Mouse (Mus musculus) midbrain, embryonic 15.5 days (tissue): Measurements from ENCODE around the gene Gm525. TPM values are rescaled to one million over a fixed set of nuclear protein-coding genes. Genes with fewer than 3 reads are reported as not detected.

Experiments
- ATAC-seq: fragments of 200-750 bp; cut with Nextera tagmentation; replicated peaks from 2 replicates; pipeline ENCODE4 v1.8.0; 2017; ENCODE audit warnings: moderate TSS enrichment
- H3K27ac ChIP-seq: fragments of 300-500 bp; sonication (generic); 2 replicates; pipeline ENCODE4 v1.5.1; 2015; ENCODE audit warnings: mild to moderate bottlenecking, inconsistent platforms
- H3K27me3 ChIP-seq: fragments of 300-500 bp; sonication (generic); replicated peaks from 2 replicates; pipeline ENCODE4 v1.6.1; 2015; ENCODE audit warnings: inconsistent platforms
- H3K36me3 ChIP-seq: fragments of 300-500 bp; sonication (generic); replicated peaks from 2 replicates; pipeline ENCODE4 v1.6.1; 2015; ENCODE audit warnings: inconsistent platforms
- H3K4me1 ChIP-seq: fragments of 300-500 bp; sonication (generic); 2 replicates; pipeline ENCODE4 v1.6.1; 2015; ENCODE audit warnings: inconsistent platforms
- H3K4me2 ChIP-seq: fragments of 300-500 bp; sonication (generic); 2 replicates; pipeline ENCODE4 v1.6.1; 2015; ENCODE audit warnings: inconsistent platforms, mild to moderate bottlenecking, moderate library complexity
- H3K4me3 ChIP-seq: fragments of 300-500 bp; sonication (generic); 2 replicates; pipeline ENCODE4 v1.5.1; 2015; ENCODE audit warnings: mild to moderate bottlenecking, inconsistent platforms
- H3K9ac ChIP-seq: fragments of 300-500 bp; sonication (generic); 2 replicates; pipeline ENCODE4 v1.6.1; 2015; ENCODE audit warnings: mild to moderate bottlenecking, inconsistent platforms
- H3K9me3 ChIP-seq: fragments of 300-500 bp; sonication (generic); 2 replicates; pipeline ENCODE4 v1.6.1; 2016; ENCODE audit warnings: inconsistent platforms
- WGBS: fragments of 180-500 bp; shearing (Covaris S2); methylation state at CpG from one replicate; pipeline ENCODE4 v1.1.7; 2015; ENCODE audit warnings: mixed read lengths; 5-methylcytosine and 5-hydroxymethylcytosine counted together
- polyA plus RNA-seq: library from polyadenylated mRNA; unstranded; fragments of >200 nt; fragmentation: Nextera tagmentation; extraction: Ambion mirVana; gene quantifications from 2 replicates; pipeline ENCODE4 v1.2.1, GENCODE M21; 2015

Gene Gm525
- polyA plus RNA-seq, 1 experiment from 2014 or later: not detected

DNA sequence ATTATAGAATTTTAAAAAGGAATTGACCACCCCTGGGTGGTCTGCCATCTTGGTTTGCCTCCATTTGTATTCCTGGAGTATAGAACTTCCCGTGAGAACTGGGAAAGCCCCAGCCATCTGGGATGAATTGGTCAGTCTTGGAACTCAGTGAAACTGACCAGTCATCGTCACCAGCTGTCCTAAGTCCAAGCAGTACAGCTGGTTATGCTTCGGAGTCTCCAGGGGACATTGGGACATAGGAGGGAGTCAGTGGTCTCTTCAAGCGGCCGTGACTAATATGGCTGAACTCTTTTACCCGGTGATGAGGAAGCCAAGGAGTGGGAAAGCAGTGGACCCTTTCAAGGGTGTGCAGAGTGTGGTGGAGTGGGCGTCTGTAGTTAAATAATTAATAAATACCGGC is 31.6 kb downstream of the Gm525 start:
- 93% methylated on average over 8 of the region's 8 CpGs for WGBS
- Histone ChIP-seq H3K27me3 (no peaks in the 10 kb centered on the region), H3K27ac (no peak overlapping the region), H3K36me3 (no peaks in the 10 kb centered on the region), H3K4me2 (no peak overlapping the region), H3K9ac (no peak overlapping the region), H3K4me1 (no peaks in the 10 kb centered on the region), H3K4me3 (no peak overlapping the region), H3K9me3 (no peaks in the 10 kb centered on the region)
- no peak for ATAC-seq

GRCm38 (mm10) chr11:89105823-89106222 is 32.2 kb downstream of the Gm525 start:
- no peaks in the 10 kb centered on the region for H3K4me1 ChIP-seq
- H3K9ac ChIP-seq: no peak overlapping the region
- ATAC-seq: no peak
- H3K27ac ChIP-seq: no peak overlapping the region
- 83% methylated on average over 11 of the region's 11 CpGs for WGBS
- no peaks in the 10 kb centered on the region for H3K36me3 ChIP-seq
- no peaks in the 10 kb centered on the region for H3K9me3 ChIP-seq
- H3K4me2 ChIP-seq: no peak overlapping the region
- no peak overlapping the region for H3K4me3 ChIP-seq
- H3K27me3 ChIP-seq: no peaks in the 10 kb centered on the region

DNA sequence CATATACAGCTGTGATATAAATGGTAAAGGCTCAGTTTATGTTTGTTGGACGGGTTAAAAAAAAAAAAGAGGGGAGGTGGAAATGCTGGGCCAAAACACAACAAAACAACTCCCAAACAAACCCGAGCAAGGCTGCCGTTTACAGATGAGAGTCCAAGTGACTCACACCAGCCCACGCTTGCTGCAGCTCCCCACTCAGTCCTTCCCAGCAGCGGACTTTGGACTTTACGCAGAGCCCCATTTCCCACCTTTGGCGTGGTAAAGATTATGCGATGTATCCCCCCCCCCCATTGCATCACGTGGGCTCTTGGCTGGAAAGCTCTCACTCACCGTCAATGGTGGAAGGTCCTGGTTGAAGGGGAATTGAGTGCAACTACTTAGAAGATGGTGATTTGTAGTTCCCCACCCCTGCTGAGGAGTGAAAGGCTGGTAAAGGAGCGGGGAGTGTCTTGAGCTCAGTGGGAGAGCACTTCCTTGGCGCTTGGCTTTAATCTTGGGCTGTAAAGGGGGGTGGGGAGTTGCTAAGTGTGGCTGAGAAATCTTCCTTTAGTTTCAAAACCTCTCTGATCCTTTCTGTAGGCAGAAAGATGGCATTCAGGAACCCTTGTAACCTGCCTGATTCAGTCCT is 33.7 kb downstream of the Gm525 start:
- Histone ChIP-seq H3K9me3 (no peaks in the 10 kb centered on the region), H3K9ac (no peak overlapping the region), H3K27me3 (no peaks in the 10 kb centered on the region), H3K4me3 (no peak overlapping the region), H3K4me1 (no peaks in the 10 kb centered on the region), H3K36me3 (no peaks in the 10 kb centered on the region), H3K27ac (no peak overlapping the region), H3K4me2 (no peak overlapping the region)
- ATAC-seq: no peak
- 33% methylated on average over 12 of the region's 12 CpGs for WGBS

DNA sequence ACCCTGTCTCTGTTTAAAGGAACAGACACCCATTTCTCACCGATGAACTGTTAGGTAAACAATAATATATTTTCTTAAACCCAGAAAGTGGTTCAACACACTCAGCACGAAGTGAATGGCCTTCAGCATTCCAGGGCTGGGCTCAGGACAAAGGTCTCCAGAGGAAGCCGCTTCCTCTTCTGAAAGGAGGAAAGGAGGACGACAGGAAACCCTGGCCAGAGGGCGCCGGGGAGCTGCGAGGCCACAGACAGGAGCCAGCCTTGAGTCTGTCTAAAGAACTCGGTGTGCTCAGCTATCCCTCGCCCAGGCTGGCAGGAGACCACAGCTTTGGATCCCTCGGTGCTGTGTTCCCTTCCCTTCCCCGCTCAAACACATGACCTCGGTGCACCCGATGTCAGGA is 50.8 kb downstream of the Gm525 start:
- H3K9me3 ChIP-seq: no peaks in the 10 kb centered on the region
- WGBS: 26% methylated on average over 13 of the region's 13 CpGs
- H3K27ac ChIP-seq: no peak overlapping the region
- no peak overlapping the region for H3K4me3 ChIP-seq
- no peaks in the 10 kb centered on the region for H3K27me3 ChIP-seq
- H3K4me2 ChIP-seq: no peak overlapping the region
- no peaks in the 10 kb centered on the region for H3K36me3 ChIP-seq
- no peak overlapping the region for H3K9ac ChIP-seq
- ATAC-seq: no peak
- no peaks in the 10 kb centered on the region for H3K4me1 ChIP-seq

GRCm38 (mm10) chr11:89130856-89131255 is 57.2 kb downstream of the Gm525 start:
- ATAC-seq: no peak
- Histone ChIP-seq H3K36me3 (no peaks in the 10 kb centered on the region), H3K4me3 (no peak overlapping the region), H3K4me1 (no peaks in the 10 kb centered on the region), H3K27me3 (no peaks in the 10 kb centered on the region), H3K27ac (no peak overlapping the region), H3K9ac (no peak overlapping the region), H3K9me3 (no peaks in the 10 kb centered on the region), H3K4me2 (no peak overlapping the region)
- 54% methylated on average over 4 of the region's 4 CpGs for WGBS

DNA sequence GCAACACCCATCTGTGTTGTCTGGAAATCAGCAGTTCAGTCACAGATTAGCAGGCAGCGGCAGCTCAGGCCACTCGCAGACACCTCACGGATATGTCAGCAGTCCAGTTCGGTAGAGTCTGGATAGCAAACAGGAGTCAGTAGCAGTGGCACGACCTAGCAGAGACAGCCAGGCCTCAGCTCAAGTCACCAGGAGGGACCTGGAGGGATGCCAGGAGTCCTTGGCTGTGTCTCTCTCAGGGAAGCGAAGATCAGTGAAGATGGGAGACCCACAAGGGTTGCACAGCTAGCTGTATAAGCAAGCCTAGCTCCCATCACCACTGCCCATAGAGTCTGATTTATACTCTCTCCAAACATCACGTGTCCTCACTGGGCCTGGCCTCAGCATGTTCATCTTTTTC is 58.8 kb downstream of the Gm525 start:
- Histone ChIP-seq H3K9me3 (no peaks in the 10 kb centered on the region), H3K27ac (no peak overlapping the region), H3K4me3 (no peak overlapping the region), H3K9ac (no peak overlapping the region), H3K36me3 (no peaks in the 10 kb centered on the region), H3K4me2 (no peak overlapping the region), H3K4me1 (no peaks in the 10 kb centered on the region), H3K27me3 (no peaks in the 10 kb centered on the region)
- no peak for ATAC-seq
- 85% methylated on average over 7 of the region's 7 CpGs for WGBS

- no peak overlapping the region for H3K4me2 ChIP-seq
- H3K4me1 ChIP-seq: no peaks in the 10 kb centered on the region
- H3K9ac ChIP-seq: no peak overlapping the region
- no peaks in the 10 kb centered on the region for H3K27me3 ChIP-seq
- no peaks in the 10 kb centered on the region for H3K36me3 ChIP-seq
- no peaks in the 10 kb centered on the region for H3K9me3 ChIP-seq
- H3K27ac ChIP-seq: no peak overlapping the region
- no peak for ATAC-seq
- 52% methylated on average over 2 of the region's 2 CpGs for WGBS
- no peak overlapping the region for H3K4me3 ChIP-seq
Measured at GRCm38 (mm10) chr11:89134211-89134610, 60.6 kb downstream of the Gm525 start.

GRCm38 (mm10) chr11:89137915-89138314 is 64.3 kb downstream of the Gm525 start:
- no peak for ATAC-seq
- no peak overlapping the region for H3K4me2 ChIP-seq
- no peaks in the 10 kb centered on the region for H3K36me3 ChIP-seq
- H3K27ac ChIP-seq: no peak overlapping the region
- no peak overlapping the region for H3K9ac ChIP-seq
- WGBS: 91% methylated on average over 2 of the region's 2 CpGs
- H3K4me1 ChIP-seq: peaks cover 3% of the 10 kb centered on the region; the same call in 1 of the 2 replicates
- no peaks in the 10 kb centered on the region for H3K27me3 ChIP-seq
- H3K9me3 ChIP-seq: no peaks in the 10 kb centered on the region
- no peak overlapping the region for H3K4me3 ChIP-seq

Other genes with a start within 250 kb of the Gm525 start
- gene Akap1, start 209.3 kb upstream of the Gm525 start, polyA plus RNA-seq: 34.9 and 35.4 TPM in 2 replicates
- gene Scpep1, start 118.4 kb upstream of the Gm525 start, polyA plus RNA-seq: 27.8 and 31.7 TPM in 2 replicates
- gene Elobl, start 106.9 kb upstream of the Gm525 start, polyA plus RNA-seq: 0.22 TPM in 1 of 2 replicates, not detected in the other
- gene Coil, start 103.6 kb upstream of the Gm525 start, polyA plus RNA-seq: 33.7 and 34.2 TPM in 2 replicates
- gene Trim25, start 74.5 kb upstream of the Gm525 start, polyA plus RNA-seq: 4.7 and 5.4 TPM in 2 replicates
- gene Dgke, start 7.0 kb upstream of the Gm525 start, polyA plus RNA-seq: 18.9 and 19.7 TPM in 2 replicates
- 3.6 and 3.8 TPM in 2 replicates for gene Nog, start 228.5 kb downstream of the Gm525 start, polyA plus RNA-seq